Mouse (Mus musculus): Measurements from ENCODE around the gene Tac4. TPM values are rescaled to one million over a fixed set of nuclear protein-coding genes. Genes with fewer than 3 reads are reported as not detected.
A peak's percentile ranks its signal among the peaks of the same experiment; 100 is the strongest.

Tac4 gene
- polyA plus RNA-seq, 1 experiment, result not detected

DNA sequence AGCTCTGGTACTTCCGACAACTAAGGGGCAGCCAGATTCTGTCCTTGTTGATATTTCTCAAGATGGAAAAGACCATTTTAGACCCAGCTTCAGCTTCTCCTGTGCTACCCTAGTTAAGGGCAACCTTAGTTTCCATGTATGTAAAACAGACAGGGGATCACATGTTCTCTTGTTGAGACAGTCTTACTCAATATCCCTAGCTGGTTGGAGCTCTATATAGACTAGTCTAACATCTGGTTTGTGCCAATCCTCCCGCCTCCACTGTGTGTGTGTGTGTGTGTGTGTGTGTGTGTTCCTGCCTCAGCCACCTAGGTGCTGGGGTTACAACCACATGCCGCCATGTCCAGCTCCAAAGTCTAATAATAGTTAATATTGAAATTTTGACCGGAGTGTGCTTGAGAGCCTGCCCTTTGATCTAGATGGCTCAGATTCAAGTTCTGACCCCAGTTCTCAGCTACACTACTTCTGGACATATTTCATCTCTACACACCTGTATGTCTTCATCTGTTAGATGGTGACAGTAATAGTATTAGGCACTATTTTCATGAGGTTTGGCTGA, 3.2 kb downstream of the Tac4 start:
- Histone ChIP-seq H3K36me3 (ENCODE audit: control insufficient read depth, insufficient read depth, low read length, poor library complexity, severe bottlenecking) (peaks cover 2% of the 10 kb centered on the region; the same call in 1 of the 2 replicates), H3K27ac (ENCODE audit: insufficient read depth, low read length) (no peak overlapping the region), H3K9ac (ENCODE audit: low read depth, poor library complexity, severe bottlenecking) (no peak overlapping the region), H3K4me3 (ENCODE audit: low read depth, low read length) (no peak overlapping the region), H3K4me1 (ENCODE audit: control insufficient read depth, insufficient read depth, low read length) (peaks cover 6% of the 10 kb centered on the region), H3K9me3 (replicated peaks; ENCODE audit: control insufficient read depth, insufficient read depth, low read length, poor library complexity, severe bottlenecking) (no peaks in the 10 kb centered on the region), H3K27me3 (ENCODE audit: control insufficient read depth, insufficient read depth, low read length, poor library complexity, severe bottlenecking) (no peaks in the 10 kb centered on the region)
- TF ChIP-seq POLR2A (IDR thresholded peaks at IDR 0.05; ENCODE audit: insufficient read depth, low read length) (no peak), EP300 (IDR thresholded peaks at IDR 0.05; ENCODE audit: insufficient read depth, low read depth, low read length) (no peak), CTCF (IDR thresholded peaks at IDR 0.05; ENCODE audit: low read depth, low read length) (no peak)

DNA sequence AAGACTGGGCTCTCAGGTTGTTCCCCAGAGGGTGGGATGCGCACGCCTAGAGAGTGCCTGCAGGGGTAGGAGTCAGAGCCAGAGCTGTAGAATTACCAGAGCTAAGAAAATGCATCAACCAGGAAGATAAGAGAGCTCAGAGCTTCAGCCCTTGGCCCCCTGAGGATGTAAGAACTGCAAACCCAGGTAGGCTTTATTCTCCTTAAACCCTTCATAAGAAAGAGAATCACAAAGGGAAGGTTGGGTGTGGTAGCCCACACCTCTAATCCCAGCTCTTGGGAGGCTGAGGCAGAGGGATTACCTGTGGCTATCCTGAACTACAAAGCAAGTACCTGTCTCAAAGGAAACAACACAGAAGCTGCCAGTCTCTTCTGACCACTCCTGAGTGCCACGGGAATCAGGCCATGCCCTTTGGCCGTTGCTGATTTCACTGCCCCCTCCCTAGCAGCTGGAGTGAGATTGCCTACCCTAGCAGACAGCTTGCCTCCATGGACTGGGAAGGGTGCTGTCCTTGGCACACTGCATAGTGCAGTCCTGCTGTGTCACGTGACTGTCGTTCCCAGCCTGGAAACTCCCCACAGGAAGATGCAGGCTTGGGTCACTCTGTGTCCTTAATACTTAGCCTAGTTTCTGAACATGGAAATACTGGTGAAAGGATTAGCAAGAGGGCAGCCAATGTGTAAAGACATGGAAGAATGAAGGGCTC, 5.4 kb downstream of the Tac4 start:
- peaks cover 6% of the 10 kb centered on the region for H3K4me1 ChIP-seq (ENCODE audit: control insufficient read depth, insufficient read depth, low read length)
- no peak overlapping the region for H3K9ac ChIP-seq (ENCODE audit: low read depth, poor library complexity, severe bottlenecking)
- peak overlapping the region; percentile 59 for H3K27ac ChIP-seq (ENCODE audit: insufficient read depth, low read length)
- H3K27me3 ChIP-seq (ENCODE audit: control insufficient read depth, insufficient read depth, low read length, poor library complexity, severe bottlenecking), result no peaks in the 10 kb centered on the region
- TF ChIP-seq POLR2A (IDR thresholded peaks at IDR 0.05; ENCODE audit: insufficient read depth, low read length), result no peak
- TF ChIP-seq CTCF (IDR thresholded peaks at IDR 0.05; ENCODE audit: low read depth, low read length), result no peak
- TF ChIP-seq EP300 (IDR thresholded peaks at IDR 0.05; ENCODE audit: insufficient read depth, low read depth, low read length), result no peak
- no peaks in the 10 kb centered on the region for H3K9me3 ChIP-seq (replicated peaks; ENCODE audit: control insufficient read depth, insufficient read depth, low read length, poor library complexity, severe bottlenecking)
- peaks cover 19% of the 10 kb centered on the region for H3K36me3 ChIP-seq (ENCODE audit: control insufficient read depth, insufficient read depth, low read length, poor library complexity, severe bottlenecking)
- H3K4me3 ChIP-seq (ENCODE audit: low read depth, low read length), result no peak overlapping the region

DNA sequence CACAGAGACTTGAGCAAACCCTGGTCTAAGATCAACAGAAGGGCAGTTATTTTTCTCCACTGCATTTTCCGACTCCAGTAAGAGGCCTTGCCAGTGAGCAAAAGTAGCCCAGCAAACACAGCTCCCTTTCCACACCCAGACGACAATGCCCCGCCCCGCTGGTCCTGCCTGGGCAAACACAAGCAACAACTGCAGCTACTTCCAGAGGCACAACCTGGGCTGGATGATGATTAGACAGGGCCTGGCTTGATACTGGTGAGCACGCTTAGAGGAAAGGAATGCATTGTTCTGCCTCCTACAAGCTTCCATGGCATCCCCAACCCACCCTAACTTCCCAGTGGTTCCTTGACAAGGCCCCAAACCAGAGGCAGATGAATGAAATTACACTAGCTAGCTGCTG, 12.3 kb downstream of the Tac4 start:
- H3K36me3 ChIP-seq (ENCODE audit: control insufficient read depth, insufficient read depth, low read length, poor library complexity, severe bottlenecking), result peaks cover 81% of the 10 kb centered on the region
- H3K27me3 ChIP-seq (ENCODE audit: control insufficient read depth, insufficient read depth, low read length, poor library complexity, severe bottlenecking), result no peaks in the 10 kb centered on the region
- peak overlapping the region; percentile 93 for H3K27ac ChIP-seq (ENCODE audit: insufficient read depth, low read length)
- H3K9me3 ChIP-seq (replicated peaks; ENCODE audit: control insufficient read depth, insufficient read depth, low read length, poor library complexity, severe bottlenecking), result no peaks in the 10 kb centered on the region
- H3K4me1 ChIP-seq (ENCODE audit: control insufficient read depth, insufficient read depth, low read length), result peaks cover 3% of the 10 kb centered on the region
- TF ChIP-seq EP300 (IDR thresholded peaks at IDR 0.05; ENCODE audit: insufficient read depth, low read depth, low read length) (no peak), POLR2A (IDR thresholded peaks at IDR 0.05; ENCODE audit: insufficient read depth, low read length) (no peak), CTCF (IDR thresholded peaks at IDR 0.05; ENCODE audit: low read depth, low read length) (no peak)
- H3K9ac ChIP-seq (ENCODE audit: low read depth, poor library complexity, severe bottlenecking), result peak overlapping the region; percentile 4; the same call in 1 of the 2 replicates
- H3K4me3 ChIP-seq (ENCODE audit: low read depth, low read length), result no peak overlapping the region

DNA sequence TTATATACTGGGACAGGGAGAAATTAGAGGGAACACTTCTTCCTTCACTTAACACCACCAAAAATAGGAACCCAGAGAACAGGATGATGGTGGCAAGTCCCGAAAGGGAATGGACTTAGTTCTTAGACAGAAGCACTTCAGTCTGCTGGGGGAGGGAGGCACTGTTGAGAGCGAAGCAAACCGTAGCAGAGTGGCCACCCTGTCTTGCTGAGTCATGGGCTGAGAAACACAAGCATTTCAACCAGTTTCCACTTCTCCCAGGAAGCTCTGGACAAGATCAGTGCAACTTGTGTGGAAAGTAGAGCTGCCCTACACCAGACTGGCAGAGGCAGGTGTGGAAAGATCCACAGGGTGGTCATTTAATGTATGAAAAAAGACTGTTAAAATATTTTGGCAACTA, 13.3 kb downstream of the Tac4 start:
- TF ChIP-seq POLR2A (IDR thresholded peaks at IDR 0.05; ENCODE audit: insufficient read depth, low read length) (no peak), CTCF (IDR thresholded peaks at IDR 0.05; ENCODE audit: low read depth, low read length) (no peak), EP300 (IDR thresholded peaks at IDR 0.05; ENCODE audit: insufficient read depth, low read depth, low read length) (no peak)
- H3K9me3 ChIP-seq (replicated peaks; ENCODE audit: control insufficient read depth, insufficient read depth, low read length, poor library complexity, severe bottlenecking), result no peaks in the 10 kb centered on the region
- H3K27me3 ChIP-seq (ENCODE audit: control insufficient read depth, insufficient read depth, low read length, poor library complexity, severe bottlenecking), result no peaks in the 10 kb centered on the region
- no peak overlapping the region for H3K4me3 ChIP-seq (ENCODE audit: low read depth, low read length)
- peak overlapping the region; percentile 93 for H3K27ac ChIP-seq (ENCODE audit: insufficient read depth, low read length)
- peaks cover 88% of the 10 kb centered on the region for H3K36me3 ChIP-seq (ENCODE audit: control insufficient read depth, insufficient read depth, low read length, poor library complexity, severe bottlenecking)
- H3K9ac ChIP-seq (ENCODE audit: low read depth, poor library complexity, severe bottlenecking), result peak overlapping the region; percentile 4
- peaks cover 3% of the 10 kb centered on the region for H3K4me1 ChIP-seq (ENCODE audit: control insufficient read depth, insufficient read depth, low read length)

DNA sequence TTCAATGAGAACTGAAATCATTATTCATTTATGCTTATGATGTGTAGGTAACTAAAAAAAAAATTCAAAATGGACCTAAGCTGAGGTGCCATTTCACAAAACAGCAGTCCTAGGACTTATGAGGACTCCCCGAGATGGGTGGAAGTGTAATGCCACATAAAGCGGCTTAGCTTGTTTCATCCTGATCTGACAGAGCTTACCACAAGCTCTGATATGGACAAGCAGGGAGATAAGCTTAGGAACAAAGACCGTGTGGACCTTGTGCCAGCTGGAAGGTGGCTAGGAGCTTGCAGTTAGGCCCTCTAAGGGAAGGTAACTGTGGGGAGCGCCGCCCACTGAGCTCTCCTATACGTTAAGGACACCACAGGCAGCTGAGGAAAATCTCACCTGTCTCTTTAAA, 14.7 kb downstream of the Tac4 start:
- H3K4me1 ChIP-seq (ENCODE audit: control insufficient read depth, insufficient read depth, low read length), result peaks cover 3% of the 10 kb centered on the region
- H3K9me3 ChIP-seq (replicated peaks; ENCODE audit: control insufficient read depth, insufficient read depth, low read length, poor library complexity, severe bottlenecking), result no peaks in the 10 kb centered on the region
- peaks cover 92% of the 10 kb centered on the region for H3K36me3 ChIP-seq (ENCODE audit: control insufficient read depth, insufficient read depth, low read length, poor library complexity, severe bottlenecking)
- H3K4me3 ChIP-seq (ENCODE audit: low read depth, low read length), result no peak overlapping the region
- no peak for TF ChIP-seq CTCF (IDR thresholded peaks at IDR 0.05; ENCODE audit: low read depth, low read length)
- no peak for TF ChIP-seq POLR2A (IDR thresholded peaks at IDR 0.05; ENCODE audit: insufficient read depth, low read length)
- no peak for TF ChIP-seq EP300 (IDR thresholded peaks at IDR 0.05; ENCODE audit: insufficient read depth, low read depth, low read length)
- no peaks in the 10 kb centered on the region for H3K27me3 ChIP-seq (ENCODE audit: control insufficient read depth, insufficient read depth, low read length, poor library complexity, severe bottlenecking)
- no peak overlapping the region for H3K27ac ChIP-seq (ENCODE audit: insufficient read depth, low read length)
- no peak overlapping the region for H3K9ac ChIP-seq (ENCODE audit: low read depth, poor library complexity, severe bottlenecking)

DNA sequence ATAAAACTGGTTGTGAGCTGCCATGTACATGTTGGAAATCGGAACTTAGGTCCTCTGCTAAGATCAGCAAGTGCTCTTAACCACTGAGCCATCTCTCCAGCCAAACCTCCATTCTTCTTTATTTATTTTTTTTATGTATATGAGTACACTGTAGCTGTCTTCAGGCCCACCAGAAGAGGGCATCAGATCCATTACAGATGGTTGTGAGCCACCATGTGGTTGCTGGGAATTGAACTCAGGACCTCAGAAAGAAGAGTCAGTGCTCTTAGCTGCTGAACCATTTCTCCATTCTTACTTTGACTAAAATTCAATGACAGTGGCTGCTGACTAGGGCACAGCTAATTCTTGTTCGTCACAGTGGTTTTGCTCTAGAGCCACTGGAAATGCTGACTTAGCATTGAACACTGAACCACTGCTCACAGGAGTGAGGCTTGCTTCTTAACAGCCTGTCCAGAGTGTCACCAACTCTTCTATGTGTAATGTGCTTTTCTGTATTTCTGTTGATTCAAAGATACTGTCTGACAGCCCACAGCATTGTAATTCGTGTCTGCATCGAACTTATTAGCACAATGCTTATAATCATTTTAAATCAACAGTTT, 17.8 kb downstream of the Tac4 start:
- H3K36me3 ChIP-seq (ENCODE audit: control insufficient read depth, insufficient read depth, low read length, poor library complexity, severe bottlenecking), result peaks cover 99% of the 10 kb centered on the region
- no peaks in the 10 kb centered on the region for H3K9me3 ChIP-seq (replicated peaks; ENCODE audit: control insufficient read depth, insufficient read depth, low read length, poor library complexity, severe bottlenecking)
- H3K27me3 ChIP-seq (ENCODE audit: control insufficient read depth, insufficient read depth, low read length, poor library complexity, severe bottlenecking), result no peaks in the 10 kb centered on the region
- no peaks in the 10 kb centered on the region for H3K4me1 ChIP-seq (ENCODE audit: control insufficient read depth, insufficient read depth, low read length)
- TF ChIP-seq EP300 (IDR thresholded peaks at IDR 0.05; ENCODE audit: insufficient read depth, low read depth, low read length), result no peak
- TF ChIP-seq POLR2A (IDR thresholded peaks at IDR 0.05; ENCODE audit: insufficient read depth, low read length), result no peak
- no peak for TF ChIP-seq CTCF (IDR thresholded peaks at IDR 0.05; ENCODE audit: low read depth, low read length)
- H3K9ac ChIP-seq (ENCODE audit: low read depth, poor library complexity, severe bottlenecking), result no peak overlapping the region
- H3K27ac ChIP-seq (ENCODE audit: insufficient read depth, low read length), result no peak overlapping the region
- H3K4me3 ChIP-seq (ENCODE audit: low read depth, low read length), result no peak overlapping the region

Measured in ES-Bruce4 (cell line).